Mouse (Mus musculus) heart, embryonic 11.5 days (tissue): ENCODE results near the gene Chaf1b. TPM values are rescaled to one million over a fixed set of nuclear protein-coding genes. Genes with fewer than 3 reads are reported as not detected.

Source experiments
- ATAC-seq: fragments of 200-750 bp; cut with Nextera tagmentation; replicated peaks from 2 replicates; pipeline ENCODE4 v1.8.0; 2017; ENCODE audit warnings: moderate library complexity; ENCODE audit not compliant: insufficient number of reproducible peaks, low FRiP score, low TSS enrichment
- H3K27ac ChIP-seq: fragments of 300-500 bp; sonication (generic); 2 replicates; pipeline ENCODE4 v1.5.1; 2014; ENCODE audit warnings: mild to moderate bottlenecking, low read depth, low read length
- H3K27me3 ChIP-seq: fragments of 300-500 bp; sonication (generic); 2 replicates; pipeline ENCODE4 v1.6.1; 2014; ENCODE audit warnings: mild to moderate bottlenecking, low read length, mixed read lengths; ENCODE audit not compliant: control insufficient read depth, insufficient read depth
- H3K36me3 ChIP-seq: fragments of 300-500 bp; sonication (generic); 2 replicates; pipeline ENCODE4 v1.6.1; 2014; ENCODE audit warnings: mild to moderate bottlenecking, low read length, moderate library complexity, mixed read lengths; ENCODE audit not compliant: control insufficient read depth, insufficient read depth
- H3K4me1 ChIP-seq: fragments of 300-500 bp; sonication (generic); 2 replicates; pipeline ENCODE4 v1.6.1; 2014; ENCODE audit warnings: low read length; ENCODE audit not compliant: control insufficient read depth, insufficient read depth
- H3K4me2 ChIP-seq: fragments of 300-500 bp; sonication (generic); 2 replicates; pipeline ENCODE4 v1.6.1; 2014; ENCODE audit warnings: mild to moderate bottlenecking, moderate library complexity
- H3K4me3 ChIP-seq: fragments of 300-500 bp; sonication (generic); 2 replicates; pipeline ENCODE4 v1.5.1; 2014; ENCODE audit warnings: low read depth, low read length
- H3K9ac ChIP-seq: fragments of 300-500 bp; sonication (generic); 2 replicates; pipeline ENCODE4 v1.6.1; 2014; ENCODE audit warnings: mild to moderate bottlenecking, low read depth, low read length, moderate library complexity
- H3K9me3 ChIP-seq: fragments of 300-500 bp; sonication (generic); replicated peaks from 2 replicates; pipeline ENCODE4 v1.6.1; 2016; ENCODE audit warnings: low read length; ENCODE audit not compliant: control insufficient read depth
- WGBS: fragments of 180-500 bp; shearing (Covaris S2); extraction: QIAGEN DNeasy Blood & Tissue Kit; methylation state at CpG from one replicate; pipeline ENCODE4 v1.1.7; 2014; ENCODE audit not compliant: insufficient replicate concordance; 5-methylcytosine and 5-hydroxymethylcytosine counted together
- polyA plus RNA-seq: library from polyadenylated mRNA; unstranded; fragments of >200 nt; fragmentation: Nextera tagmentation; extraction: Ambion mirVana; gene quantifications from 2 replicates; pipeline ENCODE4 v1.2.1, GENCODE M21; 2014

Gene Chaf1b
- polyA plus RNA-seq, 1 experiment from 2014 or later: 62.3 TPM

DNA sequence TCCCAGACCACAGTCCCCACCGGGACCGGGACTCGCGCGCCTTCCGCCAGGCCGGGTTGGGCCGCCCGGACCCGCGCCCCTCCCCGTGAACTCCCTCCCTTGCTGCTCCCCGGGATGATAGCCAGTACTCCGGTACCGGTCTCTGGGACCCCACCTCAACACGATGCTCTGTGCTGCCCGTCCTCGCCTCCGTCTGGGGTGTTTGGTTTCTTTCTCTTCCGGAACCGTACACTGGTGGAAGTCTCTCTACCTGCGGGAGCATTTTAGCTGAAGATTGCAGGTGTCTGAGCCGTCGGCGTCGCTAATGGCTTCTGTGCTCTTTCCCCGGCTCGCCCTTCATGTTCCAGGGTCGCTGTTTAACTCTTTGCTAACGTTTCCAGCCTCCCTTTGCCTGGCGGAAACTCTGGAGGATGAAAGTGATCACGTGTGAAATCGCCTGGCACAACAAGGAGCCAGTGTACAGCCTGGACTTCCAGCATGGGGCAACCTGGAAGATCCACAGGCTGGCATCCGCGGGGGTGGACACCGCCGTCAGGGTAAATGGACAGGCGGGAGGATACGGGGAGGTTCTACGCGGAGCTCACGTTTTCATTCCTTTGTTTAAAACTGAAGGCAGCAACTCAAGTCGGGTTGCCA is 503 bp downstream of the Chaf1b start:
- Histone ChIP-seq H3K27ac (0 out of 2 replicates have a peak overlapping the region, but pooled peaks have one; percentile 29), H3K4me1 (peaks cover 15% of the 10 kb centered on the region), H3K36me3 (peaks cover 7% of the 10 kb centered on the region; the same call in 1 of the 2 replicates), H3K9ac (peak overlapping the region; percentile 83), H3K9me3 (no peaks in the 10 kb centered on the region), H3K4me2 (peak overlapping the region; percentile 91), H3K27me3 (no peaks in the 10 kb centered on the region), H3K4me3 (peak overlapping the region; percentile 90)
- peak; percentile 46; the same call in 1 of the 2 replicates for ATAC-seq
- WGBS: under 1% methylated on average over 42 of the region's 43 CpGs

DNA sequence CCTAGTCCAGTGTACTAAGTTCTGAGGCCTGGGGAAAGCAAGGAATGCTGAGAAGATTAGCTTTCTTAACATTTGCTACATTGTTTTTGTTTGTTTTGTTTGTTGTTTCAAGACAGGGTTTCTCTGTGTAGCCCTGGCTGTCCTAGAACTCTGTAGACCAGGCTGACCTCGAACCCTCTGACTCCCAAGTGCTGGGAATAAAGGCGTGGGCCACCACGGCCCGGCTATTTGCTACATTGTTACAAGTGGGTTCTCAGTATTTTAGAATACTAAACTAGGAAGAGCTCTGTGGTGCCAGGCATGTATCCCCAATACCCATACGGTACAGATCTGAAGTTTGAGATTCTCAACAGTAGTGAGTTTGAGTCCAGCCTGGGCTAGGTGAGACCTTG is 1.0 kb downstream of the Chaf1b start:
- ATAC-seq: no peak

DNA sequence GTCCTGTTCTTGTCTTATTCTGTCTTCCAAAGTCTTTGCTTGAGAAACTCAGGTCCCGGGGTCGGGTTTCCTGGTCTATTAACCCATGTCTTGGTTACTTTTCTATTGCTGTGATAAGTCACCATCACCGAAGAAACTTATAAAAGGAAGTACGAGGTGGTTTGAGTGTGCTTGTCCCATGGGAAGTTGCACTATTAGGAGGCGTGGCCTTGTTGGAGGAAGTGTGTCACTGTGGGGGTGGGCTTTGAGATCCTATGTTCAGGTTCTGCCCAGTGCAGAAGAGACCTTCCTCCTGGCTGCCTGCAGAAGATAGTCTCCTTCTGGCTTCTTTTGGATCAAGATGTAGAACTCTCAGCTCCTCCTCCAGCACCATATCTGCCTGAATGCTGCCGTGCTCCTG is 4.8 kb downstream of the Chaf1b start:
- H3K27me3 ChIP-seq: no peaks in the 10 kb centered on the region
- no peaks in the 10 kb centered on the region for H3K9me3 ChIP-seq
- H3K9ac ChIP-seq: no peak overlapping the region
- peaks cover 26% of the 10 kb centered on the region for H3K36me3 ChIP-seq
- WGBS: 83% methylated on average over 6 of the region's 6 CpGs
- no peak overlapping the region for H3K4me2 ChIP-seq
- peaks cover 15% of the 10 kb centered on the region for H3K4me1 ChIP-seq
- H3K27ac ChIP-seq: no peak overlapping the region
- no peak for ATAC-seq
- no peak overlapping the region for H3K4me3 ChIP-seq

More for the DNA sequence above, 1.0 kb downstream of the Chaf1b start:
- Histone ChIP-seq H3K36me3 (peaks cover 11% of the 10 kb centered on the region; the same call in 1 of the 2 replicates), H3K27me3 (no peaks in the 10 kb centered on the region), H3K4me1 (peaks cover 15% of the 10 kb centered on the region), H3K4me2 (peak overlapping the region; percentile 91), H3K4me3 (peak overlapping the region; percentile 90), H3K27ac (no peak overlapping the region), H3K9me3 (no peaks in the 10 kb centered on the region), H3K9ac (peak overlapping the region; percentile 83)
- WGBS: 52% methylated on average over 5 of the region's 5 CpGs

DNA sequence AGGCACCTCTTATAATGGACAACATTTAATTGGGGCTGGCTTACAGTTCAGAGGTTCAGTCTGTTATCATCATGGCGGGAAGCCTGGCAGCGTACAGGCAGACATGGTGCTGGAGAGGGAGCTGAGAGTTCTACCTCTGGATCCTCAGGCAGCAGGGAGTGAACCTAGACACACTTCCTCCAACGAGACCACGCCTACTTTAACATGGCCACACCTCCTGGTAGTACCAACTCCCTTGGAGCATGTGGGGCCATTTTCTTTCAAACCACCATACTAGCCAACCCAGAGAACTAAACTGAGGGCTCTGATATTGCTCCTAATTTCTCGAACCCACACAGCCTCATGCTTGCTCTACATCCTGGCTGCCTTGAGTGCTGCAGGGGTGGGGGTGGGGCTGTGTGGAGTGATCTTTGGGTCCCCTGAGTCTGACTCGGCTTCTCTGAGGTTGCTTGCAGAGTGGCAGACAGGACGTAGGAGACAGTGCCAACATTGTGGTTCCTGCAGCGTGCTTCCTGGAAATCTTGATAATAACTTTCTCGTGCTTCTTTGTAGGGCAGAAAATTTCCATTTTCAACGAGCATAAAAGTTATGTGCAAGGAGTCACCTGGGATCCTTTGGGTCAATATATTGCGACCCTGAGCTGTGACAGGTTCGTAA is 7.4 kb downstream of the Chaf1b start:
- Histone ChIP-seq H3K4me1 (no peaks in the 10 kb centered on the region), H3K27me3 (no peaks in the 10 kb centered on the region), H3K9me3 (no peaks in the 10 kb centered on the region), H3K27ac (no peak overlapping the region), H3K4me2 (no peak overlapping the region), H3K36me3 (peaks cover 32% of the 10 kb centered on the region), H3K4me3 (no peak overlapping the region), H3K9ac (no peak overlapping the region)
- WGBS: 76% methylated on average over 12 of the region's 12 CpGs
- no peak for ATAC-seq

DNA sequence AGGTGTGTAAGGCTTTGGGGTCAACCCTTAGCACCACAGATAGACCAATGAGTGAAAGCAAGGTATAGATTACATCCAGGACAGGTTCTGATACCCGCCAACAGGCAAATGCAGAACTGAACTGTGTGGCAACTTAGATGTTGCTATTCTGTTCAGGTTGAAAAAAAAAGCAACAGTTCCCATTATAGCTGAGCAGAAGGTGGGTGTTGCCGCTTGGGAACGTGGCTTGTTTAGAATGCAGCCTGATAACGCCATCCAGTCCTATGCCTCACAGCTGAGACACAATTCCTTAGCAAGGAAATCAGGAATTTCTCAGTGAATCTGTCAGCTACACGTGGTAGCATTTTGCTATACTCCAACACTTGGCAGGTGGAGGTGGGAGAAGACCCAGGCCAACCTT is 9.6 kb downstream of the Chaf1b start:
- WGBS: 79% methylated on average over 5 of the region's 5 CpGs

DNA sequence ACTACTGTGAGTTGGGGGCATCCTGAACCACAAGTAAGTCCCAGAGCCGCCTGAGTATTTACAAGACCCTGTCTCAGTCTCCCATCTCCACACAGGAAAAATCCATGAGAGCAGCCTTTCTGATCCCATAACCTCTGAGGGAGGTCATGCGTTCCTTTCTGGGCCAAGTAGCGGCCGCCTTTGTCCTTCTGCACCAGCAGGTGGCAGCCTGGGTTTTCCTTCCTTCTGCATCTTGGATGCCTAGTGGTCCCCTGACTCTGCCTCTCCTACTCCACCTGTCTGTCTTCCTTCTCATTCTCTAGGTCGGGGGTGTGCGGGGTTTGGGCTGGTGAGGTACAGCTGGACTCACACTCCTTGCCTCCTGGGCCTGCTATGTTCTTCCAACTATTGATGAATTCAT is 19.3 kb downstream of the Chaf1b start:
- Histone ChIP-seq H3K4me3 (no peak overlapping the region), H3K4me1 (no peaks in the 10 kb centered on the region), H3K9ac (no peak overlapping the region), H3K27me3 (no peaks in the 10 kb centered on the region), H3K27ac (no peak overlapping the region), H3K4me2 (no peak overlapping the region), H3K36me3 (peaks cover 16% of the 10 kb centered on the region), H3K9me3 (no peaks in the 10 kb centered on the region)
- 79% methylated on average over 6 of the region's 6 CpGs for WGBS
- ATAC-seq: no peak

More for the DNA sequence above, 9.6 kb downstream of the Chaf1b start:
- no peak overlapping the region for H3K27ac ChIP-seq
- H3K36me3 ChIP-seq: peaks cover 27% of the 10 kb centered on the region
- H3K27me3 ChIP-seq: no peaks in the 10 kb centered on the region
- H3K9ac ChIP-seq: no peak overlapping the region
- H3K4me1 ChIP-seq: no peaks in the 10 kb centered on the region
- no peaks in the 10 kb centered on the region for H3K9me3 ChIP-seq
- no peak overlapping the region for H3K4me3 ChIP-seq
- no peak for ATAC-seq
- no peak overlapping the region for H3K4me2 ChIP-seq

DNA sequence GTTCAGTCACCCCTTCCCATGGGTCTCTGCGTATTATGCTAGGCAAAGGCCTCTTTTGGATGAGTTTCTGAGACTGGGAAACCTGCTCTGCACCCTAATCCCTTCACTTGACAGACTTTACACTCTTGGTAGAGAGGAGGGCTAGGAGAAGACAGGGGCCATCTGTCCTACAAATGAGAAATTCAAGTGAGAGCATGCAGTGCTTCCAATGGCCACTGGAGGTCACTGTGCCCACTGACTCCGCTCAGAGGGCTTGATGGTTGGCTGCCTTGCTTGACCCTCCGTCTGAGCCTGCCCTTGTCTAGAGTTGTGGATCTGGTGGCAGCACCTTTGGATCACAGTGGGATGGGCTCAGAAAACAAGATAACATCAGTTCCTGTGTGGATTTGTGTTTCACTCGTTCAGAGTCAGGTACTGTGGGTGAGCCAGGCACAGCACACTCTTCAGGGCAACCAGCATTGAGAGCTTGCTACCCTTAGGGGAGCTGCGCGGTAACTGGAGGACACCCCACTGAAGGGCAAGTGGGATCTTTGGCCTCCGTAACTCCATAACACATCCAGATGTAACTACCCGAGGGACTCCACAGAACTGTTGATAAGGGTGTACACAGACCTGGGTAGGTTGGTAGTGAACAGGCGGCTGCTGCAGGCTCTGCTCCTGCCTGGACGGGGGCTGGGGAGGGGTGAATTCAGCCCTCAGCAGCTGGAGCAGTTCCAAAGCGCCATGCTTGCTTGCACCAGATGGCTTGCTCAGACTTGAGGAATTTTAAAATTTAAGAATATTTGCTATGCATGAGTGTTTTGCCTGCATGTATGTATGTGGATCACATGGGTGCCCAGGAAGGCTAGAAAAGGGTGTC is 22.7 kb downstream of the Chaf1b start:
- no peaks in the 10 kb centered on the region for H3K4me1 ChIP-seq
- H3K9ac ChIP-seq: no peak overlapping the region
- H3K27ac ChIP-seq: no peak overlapping the region
- WGBS: 67% methylated on average over 11 of the region's 11 CpGs
- no peaks in the 10 kb centered on the region for H3K27me3 ChIP-seq
- peaks cover 9% of the 10 kb centered on the region for H3K36me3 ChIP-seq
- no peak overlapping the region for H3K4me3 ChIP-seq
- no peak; the same call in 1 of the 2 replicates for ATAC-seq
- no peak overlapping the region for H3K4me2 ChIP-seq
- H3K9me3 ChIP-seq: no peaks in the 10 kb centered on the region

DNA sequence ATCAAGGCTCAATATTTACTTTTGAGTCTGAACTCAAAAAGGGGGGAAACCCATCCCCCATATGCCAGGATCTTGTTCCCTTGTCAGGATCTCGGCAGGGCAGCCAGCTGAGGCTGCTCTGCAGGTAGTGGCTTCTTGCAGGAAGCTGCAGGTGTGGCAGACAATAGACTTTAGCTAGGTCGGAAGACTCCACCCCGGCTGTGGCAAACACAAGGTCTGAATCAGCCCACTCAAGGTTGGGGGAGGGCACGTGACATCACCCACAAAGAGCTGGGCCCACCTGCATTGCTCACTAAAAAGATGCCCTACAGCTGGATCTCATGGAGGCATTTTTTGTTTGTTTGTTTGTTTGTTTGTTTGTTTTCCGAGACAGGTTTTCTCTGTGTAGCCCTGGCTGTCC is 24.1 kb downstream of the Chaf1b start:
- WGBS: 75% methylated on average over 5 of the region's 5 CpGs
- H3K27me3 ChIP-seq: no peaks in the 10 kb centered on the region
- H3K27ac ChIP-seq: no peak overlapping the region
- H3K4me3 ChIP-seq: no peak overlapping the region
- peaks cover 4% of the 10 kb centered on the region; the same call in 1 of the 2 replicates for H3K36me3 ChIP-seq
- no peak overlapping the region for H3K4me2 ChIP-seq
- H3K9ac ChIP-seq: no peak overlapping the region
- no peaks in the 10 kb centered on the region for H3K4me1 ChIP-seq
- no peaks in the 10 kb centered on the region for H3K9me3 ChIP-seq
- no peak for ATAC-seq
